Mouse (Mus musculus) small intestine, adult 2 months (tissue): Measurements from ENCODE around the gene Tomm40. TPM values are rescaled to one million over a fixed set of nuclear protein-coding genes. Genes with fewer than 3 reads are reported as not detected.

Experiments
- H3K27ac ChIP-seq: fragments of 200-500 bp; 2 replicates; pipeline ENCODE4 v1.5.1; 2012; ENCODE audit warnings: low read depth, low read length, control low read depth, inconsistent platforms; ENCODE audit not compliant: insufficient read depth
- H3K27me3 ChIP-seq: fragments of 200-500 bp; 2 replicates; pipeline ENCODE4 v1.6.1; 2012; ENCODE audit warnings: mild to moderate bottlenecking, moderate library complexity, low read length, inconsistent platforms; ENCODE audit not compliant: control insufficient read depth, insufficient read depth
- H3K36me3 ChIP-seq: fragments of 200-500 bp; 2 replicates; pipeline ENCODE4 v1.6.1; 2012; ENCODE audit warnings: mild to moderate bottlenecking, low read length, control low read depth, inconsistent platforms; ENCODE audit not compliant: control insufficient read depth, insufficient read depth
- H3K4me1 ChIP-seq: fragments of 200-500 bp; 2 replicates; pipeline ENCODE4 v1.6.1; 2012; ENCODE audit warnings: low read length, inconsistent platforms, mixed read lengths; ENCODE audit not compliant: control insufficient read depth, insufficient read depth, insufficient read length
- H3K4me3 ChIP-seq: fragments of 200-500 bp; 2 replicates; pipeline ENCODE4 v1.5.1; 2012; ENCODE audit warnings: low read depth, mild to moderate bottlenecking, control low read depth, inconsistent platforms, low read length, moderate library complexity
- CTCF ChIP-seq: fragments of 200-500 bp; IDR thresholded peaks from 2 replicates; pipeline ENCODE4 v1.5.1; 2012; ENCODE audit warnings: low read depth, mild to moderate bottlenecking, control low read depth, inconsistent platforms, low read length, moderate library complexity, mixed read lengths; ENCODE audit not compliant: insufficient replicate concordance, insufficient read length; ENCODE audit errors: extremely low read depth
- POLR2A ChIP-seq: fragments of 200-500 bp; IDR thresholded peaks from 2 replicates; pipeline ENCODE4 v1.6.1; 2012; ENCODE audit warnings: low read depth, mild to moderate bottlenecking, control low read depth, inconsistent platforms, low read length, moderate library complexity
- WGBS: fragments of 180-500 bp; shearing (Covaris S2); methylation state at CpG from one replicate; pipeline ENCODE4 v1.1.7; 2018; 5-methylcytosine and 5-hydroxymethylcytosine counted together
- polyA plus RNA-seq: library from polyadenylated mRNA; depleted of rRNA; stranded (reverse); fragments of >200 nt; gene quantifications from 2 replicates; pipeline ENCODE4 v1.2.3, GENCODE M21; 2012

The Tomm40 gene
- polyA plus RNA-seq, 1 experiment: 72.9 TPM

- TF ChIP-seq CTCF (no peak), POLR2A (no peak)
- peaks cover 22% of the 10 kb centered on the region for H3K36me3 ChIP-seq
- H3K27ac ChIP-seq: no peak overlapping the region
- no peaks in the 10 kb centered on the region for H3K27me3 ChIP-seq
- H3K4me3 ChIP-seq: no peak overlapping the region
- whole genome bisulfite sequencing: 79% methylated on average over 4 of the region's 4 CpGs
- no peaks in the 10 kb centered on the region; the same call in 1 of the 2 replicates for H3K4me1 ChIP-seq
Measured at GRCm38 (mm10) chr7:19717346-19717745, 2.1 kb upstream of the Tomm40 start.

GRCm38 (mm10) chr7:19716822-19717221 lies 1.6 kb upstream of the Tomm40 start:
- 50% methylated on average over 2 of the region's 2 CpGs for WGBS
- H3K4me3 ChIP-seq: no peak overlapping the region
- H3K27me3 ChIP-seq: no peaks in the 10 kb centered on the region
- H3K27ac ChIP-seq: no peak overlapping the region
- TF ChIP-seq CTCF (no peak), POLR2A (no peak)
- H3K36me3 ChIP-seq: peaks cover 26% of the 10 kb centered on the region
- H3K4me1 ChIP-seq: no peaks in the 10 kb centered on the region; the same call in 1 of the 2 replicates

GRCm38 (mm10) chr7:19716055-19716682 lies 931 bp upstream of the Tomm40 start:
- TF ChIP-seq POLR2A: no peak
- TF ChIP-seq CTCF: no peak
- Histone ChIP-seq H3K4me1 (no peaks in the 10 kb centered on the region; the same call in 1 of the 2 replicates), H3K27ac (peak overlapping the region; percentile 81), H3K27me3 (no peaks in the 10 kb centered on the region), H3K4me3 (peak overlapping the region; percentile 66), H3K36me3 (peaks cover 31% of the 10 kb centered on the region)
- WGBS: 3% methylated on average over 18 of the region's 18 CpGs

GRCm38 (mm10) chr7:19714836-19715235 lies 402 bp downstream of the Tomm40 start:
- Histone ChIP-seq H3K36me3 (peaks cover 39% of the 10 kb centered on the region), H3K4me1 (no peaks in the 10 kb centered on the region; the same call in 1 of the 2 replicates), H3K27ac (peak overlapping the region; percentile 29), H3K4me3 (peak overlapping the region; percentile 88), H3K27me3 (no peaks in the 10 kb centered on the region)
- WGBS: under 1% methylated on average over 39 of the region's 39 CpGs
- TF ChIP-seq CTCF: no peak
- no peak for TF ChIP-seq POLR2A

- 83% methylated on average over 9 of the region's 9 CpGs for WGBS
- H3K4me1 ChIP-seq: no peaks in the 10 kb centered on the region; the same call in 1 of the 2 replicates
- H3K4me3 ChIP-seq: no peak overlapping the region
- H3K36me3 ChIP-seq: peaks cover 40% of the 10 kb centered on the region
- no peaks in the 10 kb centered on the region for H3K27me3 ChIP-seq
- no peak overlapping the region for H3K27ac ChIP-seq
- no peak for TF ChIP-seq POLR2A
- TF ChIP-seq CTCF: no peak
Measured at GRCm38 (mm10) chr7:19713598-19713997, 1.6 kb downstream of the Tomm40 start.

GRCm38 (mm10) chr7:19713196-19713595 lies 2.0 kb downstream of the Tomm40 start:
- TF ChIP-seq POLR2A (no peak), CTCF (peak; percentile 57; the same call in 1 of the 2 replicates)
- no peak overlapping the region for H3K27ac ChIP-seq
- peaks cover 39% of the 10 kb centered on the region for H3K36me3 ChIP-seq
- no peaks in the 10 kb centered on the region; the same call in 1 of the 2 replicates for H3K4me1 ChIP-seq
- H3K27me3 ChIP-seq: no peaks in the 10 kb centered on the region
- no peak overlapping the region for H3K4me3 ChIP-seq
- 28% methylated on average over 4 of the region's 4 CpGs for WGBS

- H3K36me3 ChIP-seq: peaks cover 40% of the 10 kb centered on the region
- H3K27me3 ChIP-seq: no peaks in the 10 kb centered on the region
- TF ChIP-seq POLR2A (no peak), CTCF (peak; percentile 25; the same call in 1 of the 2 replicates)
- no peak overlapping the region for H3K27ac ChIP-seq
- no peaks in the 10 kb centered on the region; the same call in 1 of the 2 replicates for H3K4me1 ChIP-seq
- WGBS: 67% methylated on average over 4 of the region's 4 CpGs
- H3K4me3 ChIP-seq: no peak overlapping the region
Measured at GRCm38 (mm10) chr7:19712414-19712813, 2.8 kb downstream of the Tomm40 start.
